Mouse (Mus musculus) neural tube, embryonic 11.5 days (tissue): ENCODE results near the gene Eef1akmt3. TPM values are rescaled to one million over a fixed set of nuclear protein-coding genes. Genes with fewer than 3 reads are reported as not detected.

Experiments
- microRNA counts: library from miRNA; unstranded; fragments of <30 nt; microRNA quantifications from one replicate; lab custom pipeline; 2015
- microRNA-seq: library from miRNA; unstranded; fragments of <30 nt; microRNA quantifications from one replicate; pipeline ENCODE4, GENCODE M21; 2016
- polyA plus RNA-seq: library from polyadenylated mRNA; unstranded; fragments of >200 nt; fragmentation: Nextera tagmentation; extraction: Ambion mirVana; gene quantifications from 2 replicates; pipeline ENCODE4 v1.2.1, GENCODE M21; 2014

Eef1akmt3 gene
- polyA plus RNA-seq, 1 experiment from 2014 or later: 0.32 TPM

MicroRNA genes within 50 kb of the gene (microRNA counts, 519-probe panel; counts per million panel counts)
- microRNA mmu-miR-26a (lab: Ali Mortazavi, UCI) (3,943 counts per million, percentile 74 among the panel's probes with 10 or more counts), microRNA mmu-miR-546 (lab: Ali Mortazavi, UCI) (171 counts per million, percentile 57 among the panel's probes with 10 or more counts)

Small RNAs within 50 kb of the gene (microRNA-seq; reads per million reads assigned to microRNA genes)
- 34.6 reads per million, percentile 35 among the genes with 10 or more reads in this experiment for gene Mir26a-2
- gene Mir546: not detected

Other genes with a start within 250 kb of the Eef1akmt3 start
- gene Atp23, start 140.2 kb downstream of the Eef1akmt3 start, polyA plus RNA-seq: 14.6 and 15.2 TPM in 2 replicates
- 52.8 and 56.1 TPM in 2 replicates for gene Ctdsp2, start 62.8 kb downstream of the Eef1akmt3 start, polyA plus RNA-seq
- 0.57 and 0.82 TPM in 2 replicates for gene Avil, start 40.8 kb downstream of the Eef1akmt3 start, polyA plus RNA-seq
- gene Tsfm, start 10.7 kb downstream of the Eef1akmt3 start, polyA plus RNA-seq: 75.3 and 79.9 TPM in 2 replicates
- 42.0 and 43.6 TPM in 2 replicates for gene Mettl1, start 99 bp downstream of the Eef1akmt3 start, polyA plus RNA-seq
- gene Cyp27b1, start 6.7 kb upstream of the Eef1akmt3 start, polyA plus RNA-seq: 0.09 and 0.14 TPM in 2 replicates
- 4.3 and 4.7 TPM in 2 replicates for gene March9, start 18.7 kb upstream of the Eef1akmt3 start, polyA plus RNA-seq
- gene Cdk4, start 22.0 kb upstream of the Eef1akmt3 start, polyA plus RNA-seq: 2,636 and 2,694 TPM in 2 replicates
- 96.5 and 99.9 TPM in 2 replicates for gene Tspan31, start 28.8 kb upstream of the Eef1akmt3 start, polyA plus RNA-seq
- 0.94 and 1.4 TPM in 2 replicates for gene Agap2, start 33.8 kb upstream of the Eef1akmt3 start, polyA plus RNA-seq
- 56.2 and 68.9 TPM in 2 replicates for gene Os9, start 79.6 kb upstream of the Eef1akmt3 start, polyA plus RNA-seq
- 17.3 and 19.9 TPM in 2 replicates for gene B4galnt1, start 123.7 kb upstream of the Eef1akmt3 start, polyA plus RNA-seq
- gene Slc26a10, start 139.1 kb upstream of the Eef1akmt3 start, polyA plus RNA-seq: 0.36 and 0.89 TPM in 2 replicates
- 31.7 and 31.8 TPM in 2 replicates for gene Arhgef25, start 148.6 kb upstream of the Eef1akmt3 start, polyA plus RNA-seq
- gene Dtx3, start 154.2 kb upstream of the Eef1akmt3 start, polyA plus RNA-seq: 138 and 148 TPM in 2 replicates
- 15.4 and 16.4 TPM in 2 replicates for gene Pip4k2c, start 170.1 kb upstream of the Eef1akmt3 start, polyA plus RNA-seq
- 43.4 and 51.0 TPM in 2 replicates for gene Kif5a, start 221.8 kb upstream of the Eef1akmt3 start, polyA plus RNA-seq
- gene Dctn2, start 224.9 kb upstream of the Eef1akmt3 start, polyA plus RNA-seq: 224 and 230 TPM in 2 replicates
- gene Mbd6, start 247.5 kb upstream of the Eef1akmt3 start, polyA plus RNA-seq: 17.0 and 17.6 TPM in 2 replicates